Mouse (Mus musculus) fat pad, adult 2 months (tissue): ENCODE data around the gene Polr3b.

Experiments
- DNase-seq: peaks from one replicate; pipeline ENCODE4 v3.0.0-alpha.2; 2011; ENCODE audit warnings: low read depth, low spot score; ENCODE audit errors: extremely low read depth

Gene Polr3b

DNA sequence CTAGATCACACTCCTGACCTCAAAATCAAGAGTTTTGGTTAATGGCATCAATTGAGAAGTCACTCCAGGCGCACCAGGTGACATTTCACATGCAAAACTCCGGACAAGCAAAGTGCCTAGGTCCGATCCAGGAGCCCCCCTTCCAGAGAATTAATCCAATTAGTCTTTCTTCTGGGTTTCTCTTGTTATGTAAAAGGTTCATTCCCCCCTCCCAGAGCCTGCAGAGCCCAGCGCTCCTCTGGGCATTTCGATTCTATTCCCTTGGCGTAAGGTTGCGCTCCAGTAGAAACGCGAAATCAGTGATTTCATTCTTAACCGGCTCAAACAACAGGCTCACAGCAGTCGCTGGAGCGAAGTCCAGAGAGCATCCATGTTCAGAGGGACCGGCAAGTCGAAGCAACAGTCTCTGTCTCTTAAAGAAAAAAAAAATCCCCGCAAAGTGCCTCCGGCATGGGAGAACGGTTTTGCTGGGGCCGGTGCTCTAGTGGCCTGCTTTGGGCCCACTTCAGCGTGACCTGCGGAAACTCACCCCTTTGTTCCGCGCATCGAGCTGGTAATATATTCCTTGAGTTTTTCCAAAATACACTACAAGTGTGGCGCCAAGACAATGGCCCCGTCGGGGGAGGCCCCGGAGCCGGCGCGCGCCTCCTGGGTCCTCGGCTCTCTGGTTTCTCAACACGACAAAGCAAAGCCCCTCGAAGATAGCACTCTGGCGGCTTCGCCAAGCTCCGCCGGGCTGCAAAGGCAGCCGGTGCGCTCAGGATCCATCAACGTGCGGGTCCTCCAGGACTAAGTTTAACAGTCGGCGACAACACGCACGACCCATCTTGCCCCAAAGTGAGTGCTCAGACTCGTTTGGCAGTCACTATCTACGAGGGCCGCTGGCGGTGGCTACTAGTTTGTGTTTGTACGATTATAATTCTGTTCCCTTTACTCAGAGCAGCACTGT, 136.7 kb downstream of the Polr3b start:
- DNase-seq, result no peak

- no peak for DNase-seq
Observed at GRCm38 (mm10) chr10:84759511-84760117, 137.5 kb downstream of the Polr3b start.

- no peak for DNase-seq
Observed at GRCm38 (mm10) chr10:84760118-84761111, 138.3 kb downstream of the Polr3b start.

GRCm38 (mm10) chr10:84768766-84769165, 146.7 kb downstream of the Polr3b start:
- no peak for DNase-seq

DNA sequence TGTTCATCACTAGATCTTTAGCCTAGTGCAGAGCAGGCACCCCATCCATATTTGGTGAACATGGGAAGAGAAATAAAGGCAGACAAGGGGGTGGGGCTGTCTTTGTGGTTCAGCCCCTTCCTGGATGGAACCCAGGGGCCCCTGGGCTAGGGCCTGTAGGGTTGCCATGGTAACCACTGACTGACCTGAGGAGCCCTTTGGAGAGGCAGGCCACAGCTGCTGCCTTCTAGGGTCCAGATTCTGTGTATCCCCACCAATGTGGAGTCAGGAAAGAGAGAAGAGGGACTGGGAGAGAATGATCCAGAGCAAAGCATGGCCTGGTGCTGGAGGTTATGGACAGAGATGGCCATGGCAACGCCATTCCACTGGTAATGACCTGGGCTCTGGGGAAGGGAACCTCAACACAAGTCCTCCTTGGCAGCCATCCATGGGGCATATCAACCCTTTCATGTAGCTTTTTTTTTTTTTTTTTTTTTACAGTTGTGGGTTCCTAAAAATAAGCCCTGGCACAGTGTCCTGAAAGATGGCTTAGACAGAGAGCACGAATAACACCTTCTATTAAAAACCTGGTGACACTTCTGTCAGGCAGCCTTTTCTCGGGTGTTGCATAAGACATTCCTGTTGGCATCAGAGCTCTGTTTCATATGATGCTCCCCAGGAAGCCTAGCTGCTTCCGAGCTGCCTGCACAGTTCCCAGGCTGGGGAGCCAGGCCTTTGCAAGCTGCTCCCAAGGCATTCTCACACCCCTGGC, 150.5 kb downstream of the Polr3b start:
- no peak for DNase-seq

GRCm38 (mm10) chr10:84773889-84774288, 151.8 kb downstream of the Polr3b start:
- DNase-seq, result no peak

GRCm38 (mm10) chr10:84774573-84774972, 152.5 kb downstream of the Polr3b start:
- no peak for DNase-seq
